Mouse (Mus musculus) mouse trophoblast stem cell (cell line): ENCODE measurements around the gene Sult1a1.

Source experiments
- in situ Hi-C, 2 experiments: fragments of 300-500 bp; cut with MseI, MboI; formaldehyde crosslinking; loops; 2 replicates in 1 of 2; 3 replicates in 1 of 2; pipeline ENCODE4 v1.15.1; 2025

Gene Sult1a1

DNA sequence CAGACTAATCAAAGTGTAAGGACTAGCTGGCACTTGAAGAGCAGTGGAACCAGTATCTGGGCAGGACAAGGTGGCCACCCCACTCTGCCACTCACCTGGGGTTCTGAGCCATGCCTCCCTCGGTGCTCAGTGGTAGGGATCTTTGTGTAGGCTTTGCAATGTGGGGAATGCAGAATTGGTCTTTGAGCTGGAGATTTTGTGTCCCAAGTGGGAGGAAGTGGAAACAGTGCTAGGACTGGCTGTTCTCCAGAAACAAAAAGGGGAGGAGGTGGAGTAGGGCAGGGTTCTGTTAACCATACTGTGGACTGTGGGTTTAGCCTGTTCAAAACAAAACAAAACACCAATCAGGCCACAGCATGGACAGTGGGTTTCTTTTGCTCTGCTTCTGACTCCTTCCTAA, at the start of gene Sult1a1:
Gene Sult1a1, minus strand, starts transcription at position 226 of the 400 bp plus-strand sequence.
- in situ Hi-C loops, result no loop called here

DNA sequence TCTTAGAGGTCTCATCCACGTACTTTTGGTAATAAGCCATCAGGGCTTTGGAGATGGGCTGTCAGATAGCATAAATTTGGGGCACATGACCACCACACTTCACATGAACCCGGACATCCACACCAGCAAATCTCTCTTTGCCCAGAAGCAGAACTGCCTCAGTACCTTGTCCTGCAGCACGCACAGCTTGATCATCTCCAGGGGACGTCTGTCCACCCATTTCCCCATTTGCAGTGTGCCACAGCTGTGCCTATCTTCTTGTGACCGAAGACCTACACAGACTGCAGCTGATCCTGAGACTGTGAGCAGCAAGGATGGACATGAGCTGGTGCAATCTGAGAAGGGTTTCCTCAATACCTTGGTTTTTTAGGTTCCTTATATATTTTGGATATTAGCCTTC, 49.4 kb upstream of the Sult1a1 start:
- in situ Hi-C loops, result no loop called here

DNA sequence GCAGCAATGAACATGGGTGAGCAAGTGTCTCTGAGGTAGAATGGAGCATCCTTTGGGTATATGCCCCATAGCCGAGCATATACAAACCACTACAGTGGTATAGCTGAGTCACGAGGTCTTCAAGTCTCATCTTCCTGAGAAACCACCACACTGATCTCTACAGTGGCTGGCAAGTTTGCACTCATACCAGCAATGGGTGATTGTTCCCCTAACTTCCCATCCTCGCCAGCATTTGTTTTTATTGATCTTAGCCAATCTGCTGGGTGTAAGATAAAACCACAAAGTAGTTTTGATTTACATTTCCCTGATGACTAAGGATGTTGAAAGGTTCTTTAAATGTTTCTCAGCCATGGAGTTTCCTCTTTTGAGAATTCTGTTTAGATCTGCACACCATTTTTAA, 48.8 kb upstream of the Sult1a1 start:
- in situ Hi-C loops, result no loop called here

- in situ Hi-C loops, result no loop called here
Measured at GRCm38 (mm10) chr7:126721635-126722034, 45.4 kb upstream of the Sult1a1 start.

GRCm38 (mm10) chr7:126718787-126719337, 42.6 kb upstream of the Sult1a1 start:
- in situ Hi-C loops, result no loop called here

- in situ Hi-C loops, result no loop called here
Measured at GRCm38 (mm10) chr7:126717566-126717965, 41.3 kb upstream of the Sult1a1 start.

DNA sequence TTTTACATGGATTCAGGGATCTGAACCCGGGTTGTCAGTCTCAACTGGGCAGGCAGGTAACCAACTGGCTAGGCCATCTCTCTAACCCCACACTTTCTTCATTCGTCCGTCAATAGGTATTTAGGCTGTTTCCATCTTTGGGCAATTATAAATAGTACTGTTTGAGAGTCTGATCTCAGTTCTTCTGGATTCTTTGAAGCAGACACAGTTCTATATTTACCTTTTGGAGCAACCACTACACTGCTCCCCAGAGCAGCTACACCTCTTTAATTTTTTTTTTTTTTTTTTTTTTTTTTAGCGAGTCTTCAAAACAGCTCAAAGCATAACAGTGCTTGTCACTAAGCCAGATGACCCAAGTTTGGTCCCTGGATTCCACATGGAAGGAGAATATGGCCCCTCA, 39.4 kb upstream of the Sult1a1 start:
- in situ Hi-C loops, result no loop called here

DNA sequence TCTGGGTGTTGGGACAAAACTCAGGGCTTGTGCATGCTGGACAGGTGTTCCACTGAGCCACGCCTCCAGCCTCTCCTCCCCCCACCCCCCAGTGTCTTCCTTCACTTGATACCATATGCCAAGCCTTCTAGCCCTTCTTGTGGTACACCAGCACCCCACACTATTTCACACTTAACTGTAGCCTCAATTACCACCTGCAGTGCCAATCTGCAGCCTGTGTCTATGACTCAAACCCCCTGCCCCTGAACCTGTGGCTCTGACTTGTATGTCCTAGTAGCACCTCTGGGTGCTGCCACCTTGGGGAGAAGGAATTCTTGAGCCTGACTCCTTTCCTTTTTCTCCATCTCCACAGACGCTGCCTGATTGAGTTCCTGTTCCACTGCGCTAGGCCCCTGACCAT, 35.7 kb upstream of the Sult1a1 start:
- in situ Hi-C loops, result no loop called here

DNA sequence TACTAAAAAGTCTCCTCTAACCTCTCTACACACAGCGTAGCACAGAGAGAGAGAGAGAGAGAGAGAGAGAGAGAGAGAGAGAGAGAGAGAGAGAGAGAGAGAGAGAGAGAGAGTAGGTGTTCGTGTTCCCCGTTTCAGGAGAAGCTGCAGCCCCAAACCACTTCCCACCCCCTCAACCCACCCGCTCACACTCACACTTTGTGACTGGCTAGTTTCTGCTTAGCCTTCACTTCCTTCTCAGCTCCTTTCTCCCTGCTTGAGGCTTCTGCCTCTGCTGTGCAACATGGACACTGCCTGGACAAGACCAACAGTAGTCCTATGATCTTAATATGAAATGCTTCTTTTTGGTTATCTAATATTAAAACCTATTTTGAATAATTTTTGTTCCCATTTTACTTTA, 34.0 kb upstream of the Sult1a1 start:
- in situ Hi-C loops, result no loop called here

GRCm38 (mm10) chr7:126708175-126708952, 32.1 kb upstream of the Sult1a1 start:
- in situ Hi-C loops, result no loop called here

DNA sequence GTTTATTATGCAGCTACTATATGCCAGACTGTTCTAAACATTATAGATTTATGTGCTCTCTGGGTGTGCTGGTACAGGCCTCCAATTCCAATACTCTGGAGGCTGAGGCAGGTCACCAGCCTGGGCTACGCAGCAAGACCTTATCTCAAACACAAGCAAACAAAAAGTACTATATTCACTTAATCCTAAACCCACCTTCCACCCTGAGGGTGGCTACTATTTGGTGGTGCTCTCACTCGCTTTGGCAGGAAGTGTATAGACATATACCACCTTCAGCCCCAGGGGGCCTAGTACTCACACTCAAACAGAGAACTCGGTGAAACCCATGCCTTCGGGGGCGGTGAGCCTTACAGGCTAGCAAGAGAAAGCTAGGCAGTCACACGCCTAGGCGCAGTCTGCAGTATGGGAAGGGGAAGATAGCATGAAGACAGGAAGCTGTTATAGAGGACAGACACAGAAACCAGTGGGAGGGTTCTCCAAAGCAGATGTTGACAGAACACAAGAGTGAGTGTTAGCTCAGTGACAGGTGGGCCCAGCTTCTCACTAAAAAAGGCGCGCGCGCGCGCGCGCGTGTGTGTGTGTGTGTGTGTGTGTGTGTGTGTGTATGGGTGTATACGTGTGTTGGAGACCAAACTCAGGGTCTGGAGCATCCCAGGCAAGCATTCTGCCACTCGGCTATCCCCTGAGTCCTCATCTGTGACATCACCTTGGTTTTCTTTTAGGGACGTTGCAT, 31.4 kb upstream of the Sult1a1 start, which contains the start of gene Coro1a:
Gene Coro1a, minus strand, starts transcription at position 346 of the 733 bp plus-strand sequence.
- in situ Hi-C loops, result no loop called here

DNA sequence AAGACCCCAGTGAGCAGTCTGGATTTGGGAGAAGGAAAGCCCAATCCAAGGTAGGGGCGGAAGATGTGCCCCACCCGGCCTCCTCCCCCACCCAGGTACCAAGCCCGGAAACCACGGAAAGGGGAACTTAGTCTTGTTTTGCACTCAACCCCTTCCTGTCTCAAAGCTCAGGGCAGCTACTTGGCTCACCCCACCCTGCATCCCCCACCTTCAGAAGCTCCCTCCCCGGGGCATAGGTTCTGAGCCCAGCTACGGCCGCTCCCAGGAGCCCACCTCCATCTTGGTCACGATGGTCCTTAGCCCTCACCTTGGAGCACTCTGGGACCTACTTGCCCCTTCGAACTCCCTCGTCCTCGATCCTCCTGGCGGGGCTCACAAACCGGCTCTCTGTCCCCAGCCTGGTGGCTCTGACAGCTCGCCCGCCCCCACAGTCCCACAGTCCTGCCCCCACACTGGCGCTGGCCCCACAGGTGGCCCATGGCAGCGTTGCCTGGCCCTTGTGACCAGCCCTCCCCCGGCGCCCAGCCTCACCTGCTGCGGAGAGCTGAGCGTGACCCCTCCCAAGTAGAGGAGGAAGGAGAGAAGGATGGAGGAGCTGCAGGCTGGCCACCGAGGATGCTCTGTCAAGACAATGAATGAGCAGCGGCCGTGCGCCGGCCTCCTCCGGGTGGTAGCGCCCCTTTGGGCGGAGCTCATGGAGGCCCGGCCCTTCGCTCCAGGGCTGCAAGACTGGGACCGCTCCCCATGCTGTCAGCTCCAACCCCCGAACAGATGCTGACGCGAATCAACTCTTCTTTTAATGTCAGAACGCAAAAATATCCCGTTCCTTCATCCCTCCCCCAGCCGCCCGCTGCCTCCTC, 28.1 kb upstream of the Sult1a1 start:
- in situ Hi-C loops, result no loop called here

DNA sequence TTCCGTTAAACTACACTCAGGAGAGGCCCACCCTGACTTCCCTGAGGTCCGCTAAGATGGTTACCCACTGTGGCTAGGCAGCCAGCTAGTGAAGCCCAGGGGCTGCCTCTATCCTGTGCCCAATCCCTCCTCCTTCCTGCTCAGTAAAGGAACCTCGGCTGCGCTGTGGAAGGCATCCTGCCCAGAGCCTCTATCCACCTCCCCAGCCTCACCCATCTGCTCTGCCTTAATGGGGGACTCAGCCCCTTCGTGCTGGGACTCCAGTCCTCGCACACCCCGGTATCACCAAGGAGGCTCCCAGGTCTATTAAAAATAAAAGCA, 27.5 kb upstream of the Sult1a1 start:
- in situ Hi-C loops, result no loop called here

GRCm38 (mm10) chr7:126702861-126703756, 26.9 kb upstream of the Sult1a1 start:
- in situ Hi-C loops, result no loop called here

- in situ Hi-C loops, result no loop called here
Measured at GRCm38 (mm10) chr7:126702358-126702757, 26.1 kb upstream of the Sult1a1 start.

GRCm38 (mm10) chr7:126701559-126702357, 25.5 kb upstream of the Sult1a1 start:
- in situ Hi-C loops, result no loop called here

DNA sequence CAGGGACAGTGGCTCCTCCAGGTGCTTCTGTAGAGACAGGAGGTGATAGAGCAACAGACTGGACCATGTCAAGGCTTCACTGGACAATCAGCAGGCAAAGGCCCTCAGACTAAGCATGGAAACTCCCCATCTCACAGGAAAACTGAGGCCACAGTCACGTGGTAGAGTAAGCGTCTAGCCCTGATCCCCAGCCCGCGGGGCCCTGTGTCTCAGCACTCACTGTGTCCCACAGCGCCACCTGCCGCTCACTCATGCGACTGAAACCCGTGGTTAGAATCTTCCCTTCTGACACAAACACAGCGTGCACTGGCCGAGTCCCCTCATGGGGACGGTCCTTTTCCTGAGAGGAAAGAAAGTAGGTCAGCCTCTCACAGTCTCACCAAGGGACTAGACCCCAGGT, 24.8 kb upstream of the Sult1a1 start:
- in situ Hi-C loops, result no loop called here

GRCm38 (mm10) chr7:126700063-126701015, 24.1 kb upstream of the Sult1a1 start:
- in situ Hi-C loops, result no loop called here

DNA sequence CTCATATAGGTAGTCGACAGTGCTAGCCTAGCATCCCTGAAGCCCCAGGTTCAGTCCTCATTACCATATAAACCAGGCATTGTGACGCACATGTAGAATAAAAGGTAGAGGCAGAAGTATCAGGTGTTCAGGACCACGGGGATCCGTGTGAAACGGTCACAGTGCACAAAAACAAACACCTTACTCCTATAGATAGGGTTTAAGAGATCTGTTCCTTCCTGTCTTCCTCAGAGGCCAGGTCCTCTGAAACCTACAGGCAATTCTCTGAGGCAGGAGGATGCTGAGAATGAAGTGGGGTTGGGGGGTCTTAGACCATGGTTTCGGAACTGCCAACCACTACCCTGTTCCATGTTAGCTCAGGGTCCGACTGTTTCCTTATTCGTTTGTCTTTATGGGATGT, 21.6 kb upstream of the Sult1a1 start:
- in situ Hi-C loops, result no loop called here
